Mouse (Mus musculus): ENCODE measurements around the gene Frmd3.
A peak's percentile ranks its signal among the peaks of the same experiment; 100 is the strongest.
"Not testable (repeated sequence)": the region's sequence is repeated elsewhere in the genome, so short reads cannot be mapped to it uniquely, and the experiment has no call there.

The Frmd3 gene

DNA sequence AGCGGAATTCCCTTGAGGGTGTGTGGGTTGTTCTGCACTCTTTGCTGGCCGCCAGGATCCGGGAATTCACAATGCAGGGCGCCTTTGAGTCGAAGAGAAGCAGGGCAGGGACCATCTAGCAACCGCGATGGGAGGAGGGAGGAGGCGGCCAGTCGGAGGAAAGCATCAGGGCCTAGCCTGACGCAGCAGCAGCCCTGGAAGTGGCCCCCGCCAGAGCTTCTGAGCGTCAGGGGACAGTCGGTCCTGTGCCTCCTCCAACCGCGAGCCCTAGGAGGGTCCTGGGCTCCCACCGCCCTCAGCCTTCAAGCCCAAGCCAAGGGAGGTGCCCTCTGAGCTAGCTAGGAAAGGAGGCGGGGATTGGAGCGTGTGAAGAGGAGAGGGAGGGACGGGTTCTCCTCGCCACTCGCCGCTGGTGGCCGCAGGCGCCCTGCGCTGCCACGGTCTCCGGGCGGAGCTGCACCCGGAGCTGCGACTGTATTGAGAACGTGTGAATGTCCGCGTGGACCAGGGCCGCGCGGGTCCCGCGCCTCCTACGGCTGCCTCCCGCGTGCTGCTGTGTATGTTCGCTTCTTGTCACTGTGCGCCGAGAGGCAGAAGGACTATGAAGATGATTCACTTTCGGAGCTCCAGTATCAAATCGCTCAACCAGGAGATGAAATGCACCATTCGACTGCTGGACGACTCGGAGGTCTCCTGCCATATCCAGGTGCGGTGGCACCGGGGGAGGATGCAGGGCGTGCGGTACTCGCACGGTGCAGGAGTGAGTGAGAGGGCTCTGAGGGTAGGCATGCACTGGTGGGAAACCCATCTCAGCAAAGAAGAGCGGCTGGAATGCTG is at the start of gene Frmd3:
TSS of gene Frmd3 (plus strand) at position 232 of the 837 bp plus-strand sequence.
- DNase-seq (ENCODE audit: low spot score), result peak; percentile 53

DNA sequence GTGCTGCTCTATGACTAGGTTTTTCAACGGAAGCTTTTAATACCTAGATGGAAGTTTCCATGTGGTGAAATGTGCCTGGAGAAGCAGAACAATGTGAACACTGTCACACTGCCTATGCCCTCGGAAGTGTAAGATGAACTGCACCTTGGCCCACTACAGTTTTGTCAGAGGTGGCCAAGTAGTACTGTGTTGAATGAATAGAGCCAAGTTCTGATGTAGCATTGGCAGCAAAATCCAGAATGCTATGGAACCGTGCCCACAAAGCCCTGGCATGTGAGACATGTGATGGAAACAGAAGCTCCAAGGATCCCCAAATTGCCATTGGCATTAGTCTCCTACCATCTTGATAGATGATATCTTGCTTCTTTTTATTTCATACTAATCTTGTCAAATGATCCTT is 32.8 kb upstream of the Frmd3 start:
- no peak for DNase-seq (ENCODE audit: low spot score)

DNA sequence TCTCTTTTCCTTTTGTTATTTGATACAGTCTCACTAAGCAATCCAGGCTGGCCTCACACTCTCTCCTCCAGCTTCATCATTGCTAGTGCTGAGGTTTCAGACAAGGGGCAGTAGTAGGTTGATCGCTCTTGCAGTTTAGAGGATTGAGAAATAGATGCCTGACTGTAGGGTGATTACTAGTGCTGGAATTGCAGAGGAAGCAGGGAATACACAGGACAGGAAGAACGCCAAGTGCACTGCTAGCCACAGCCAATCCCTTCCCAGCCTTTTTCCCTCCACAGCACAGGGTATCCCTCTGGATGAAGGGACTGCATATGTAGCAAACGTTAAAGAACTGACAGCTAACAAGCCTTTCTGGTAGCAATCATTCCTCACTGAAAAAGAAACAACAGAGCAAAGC is 965 bp upstream of the Frmd3 start:
- DNase-seq (ENCODE audit: low spot score), result peak; percentile 2

DNA sequence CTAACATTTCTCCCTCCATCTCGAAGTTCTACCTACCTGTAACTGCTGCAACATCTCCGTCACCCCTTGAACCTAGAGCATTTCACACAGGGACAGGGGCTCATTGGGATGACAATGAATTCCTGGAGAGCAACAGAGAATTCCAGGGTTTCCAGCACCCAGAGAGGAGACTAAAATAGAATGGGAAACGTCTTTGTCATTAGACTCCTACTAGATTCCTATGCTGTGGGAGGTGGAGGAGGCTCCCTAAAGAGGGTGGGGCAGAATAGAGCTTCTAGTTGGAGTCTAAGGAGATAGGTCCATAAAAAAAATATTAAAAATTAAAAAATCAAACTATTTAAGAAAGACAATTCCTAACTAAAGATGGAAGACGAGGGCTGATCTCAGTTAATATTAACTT is 542 bp upstream of the Frmd3 start:
- DNase-seq (ENCODE audit: low spot score), result peak; percentile 4

DNA sequence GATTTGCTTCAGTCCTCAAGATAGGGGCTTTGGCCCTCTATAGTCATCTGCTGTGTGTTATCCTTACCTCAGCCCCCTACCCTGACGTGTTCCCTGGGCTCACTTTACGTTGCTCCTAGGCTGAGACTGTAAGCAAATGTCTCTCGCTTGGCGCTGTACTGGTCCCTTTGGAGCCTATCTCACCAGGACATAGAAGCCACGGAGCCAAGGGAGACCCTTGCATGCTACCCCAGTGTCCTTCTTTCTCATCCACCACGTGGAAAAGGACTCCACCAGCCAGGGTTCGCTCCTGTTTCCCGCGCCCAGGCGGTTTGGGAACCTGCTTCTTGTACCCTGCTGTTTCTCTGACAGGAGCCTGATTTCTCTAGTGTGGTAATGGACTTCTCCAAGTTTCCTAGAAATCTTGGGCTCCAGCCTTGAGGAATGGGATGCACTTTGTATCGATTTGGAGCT is 832 bp downstream of the Frmd3 start:
- DNase-seq (ENCODE audit: low spot score), result no peak

DNA sequence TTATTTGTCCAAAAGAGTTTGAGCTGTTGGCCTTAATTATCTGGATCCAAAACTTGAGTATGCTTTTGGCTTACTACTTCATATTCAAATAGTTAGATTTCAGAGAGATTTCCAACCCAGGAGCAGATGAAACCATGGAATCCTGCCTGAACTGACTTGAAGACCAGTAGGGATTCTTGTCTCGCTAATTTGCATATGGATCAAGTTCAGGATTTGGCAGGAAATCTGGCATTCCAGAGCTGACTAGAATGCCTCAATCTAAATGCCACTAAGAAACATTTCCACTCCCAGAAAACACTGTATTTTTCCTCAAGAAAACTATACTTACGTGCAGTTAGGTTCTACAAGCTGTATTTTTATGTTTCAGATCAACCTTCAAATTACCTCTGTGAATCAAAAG is 6.8 kb downstream of the Frmd3 start:
- DNase-seq (ENCODE audit: low spot score), result no peak

DNA sequence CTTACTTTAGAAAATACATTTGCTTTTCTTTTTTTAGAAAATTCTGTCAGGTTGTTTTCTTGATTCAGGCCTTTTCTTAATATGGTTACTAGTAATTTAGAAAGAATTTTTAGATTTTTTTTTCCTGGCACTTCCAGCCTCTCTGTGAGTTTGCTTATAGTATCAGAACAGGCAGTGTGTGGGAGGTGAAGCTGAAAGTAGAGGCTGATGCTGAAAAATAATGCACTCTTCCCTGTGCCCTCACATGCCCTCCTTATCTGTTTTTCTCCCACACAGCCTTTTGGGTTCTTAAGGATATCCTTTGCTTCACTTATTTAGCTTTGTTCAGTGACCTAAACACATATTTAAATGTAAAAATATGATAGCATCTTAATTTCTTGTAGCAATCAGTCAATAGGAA is 30.0 kb downstream of the Frmd3 start:
- DNase-seq (ENCODE audit: low spot score), result peak; percentile 34

DNA sequence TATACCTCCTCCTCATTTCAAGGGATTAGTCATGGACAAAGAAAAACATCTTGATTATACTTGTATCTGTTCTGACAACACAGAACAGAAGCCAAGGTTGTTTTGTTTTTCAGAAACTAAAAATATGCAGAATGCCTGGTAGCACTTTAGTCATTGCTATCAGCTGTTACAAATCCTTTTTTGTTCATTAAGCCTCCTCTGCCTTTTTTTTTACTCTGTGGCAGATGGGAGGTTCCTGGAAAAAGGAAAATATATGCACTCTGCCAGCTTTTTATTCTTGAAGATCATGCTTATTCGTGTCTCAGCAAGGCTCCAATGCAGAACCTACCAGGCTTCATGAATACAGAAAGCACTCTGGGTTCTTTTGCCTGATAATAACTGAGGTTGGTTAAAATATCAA is 38.5 kb downstream of the Frmd3 start:
- DNase-seq (ENCODE audit: low spot score), result peak; percentile 13

DNA sequence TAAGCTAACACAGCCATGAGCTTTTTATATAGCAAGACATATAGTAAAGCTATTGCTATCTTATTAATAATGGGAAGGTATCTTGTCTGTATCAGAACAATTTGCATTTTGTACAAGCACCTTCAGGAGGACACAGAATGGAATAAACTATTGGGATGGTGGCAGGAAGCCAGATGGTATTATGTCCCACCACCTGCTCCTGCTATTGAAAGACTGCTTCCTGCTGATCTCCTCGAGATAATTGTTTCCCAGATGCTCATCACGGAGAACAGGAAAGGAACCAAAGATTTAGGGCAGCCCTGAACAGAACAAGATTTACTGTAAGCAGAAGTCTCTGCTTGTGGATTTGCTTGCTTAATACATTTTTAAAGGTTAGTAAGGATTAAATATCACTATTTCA is 63.5 kb downstream of the Frmd3 start:
- DNase-seq (ENCODE audit: low spot score), result no peak

DNA sequence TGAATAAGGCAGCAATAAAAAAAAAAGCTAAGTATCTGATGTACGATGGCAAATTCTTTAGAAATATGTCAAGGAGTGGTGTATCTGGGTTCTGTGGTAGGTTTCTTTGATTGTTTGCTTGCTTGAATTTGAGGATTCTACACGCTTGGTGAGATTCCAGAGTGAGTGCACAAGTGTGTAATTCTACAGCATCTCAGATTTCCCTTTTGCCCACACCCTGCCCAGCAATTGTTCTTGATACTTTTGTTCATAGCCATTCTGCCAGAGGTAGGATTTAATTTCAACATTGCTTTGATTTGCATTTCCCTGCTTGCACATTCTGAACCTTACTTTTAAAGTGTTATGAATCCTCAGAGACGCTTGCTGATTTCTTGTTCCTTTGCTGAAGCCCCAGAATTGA is 97.6 kb downstream of the Frmd3 start:
- DNase-seq (ENCODE audit: low spot score), result no peak

DNA sequence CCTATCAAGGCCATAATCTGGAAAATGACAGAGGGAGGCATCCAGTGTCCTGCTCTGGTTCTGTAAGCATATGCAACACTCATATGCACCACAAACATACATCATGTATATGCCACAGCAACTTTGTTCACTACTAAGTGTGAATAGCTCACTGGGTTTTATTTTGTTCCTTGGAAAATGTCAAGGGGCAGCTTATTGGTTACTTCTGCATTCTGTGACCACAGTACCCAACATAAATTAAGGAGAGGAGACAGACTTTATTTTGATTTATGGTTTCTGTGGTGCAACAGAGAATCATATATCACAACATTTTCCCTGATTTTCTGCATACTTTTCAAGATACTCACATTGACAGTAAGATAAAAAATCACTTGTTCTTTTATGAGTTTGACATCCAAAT is 178.3 kb downstream of the Frmd3 start:
- DNase-seq (ENCODE audit: low spot score), result no peak

DNA sequence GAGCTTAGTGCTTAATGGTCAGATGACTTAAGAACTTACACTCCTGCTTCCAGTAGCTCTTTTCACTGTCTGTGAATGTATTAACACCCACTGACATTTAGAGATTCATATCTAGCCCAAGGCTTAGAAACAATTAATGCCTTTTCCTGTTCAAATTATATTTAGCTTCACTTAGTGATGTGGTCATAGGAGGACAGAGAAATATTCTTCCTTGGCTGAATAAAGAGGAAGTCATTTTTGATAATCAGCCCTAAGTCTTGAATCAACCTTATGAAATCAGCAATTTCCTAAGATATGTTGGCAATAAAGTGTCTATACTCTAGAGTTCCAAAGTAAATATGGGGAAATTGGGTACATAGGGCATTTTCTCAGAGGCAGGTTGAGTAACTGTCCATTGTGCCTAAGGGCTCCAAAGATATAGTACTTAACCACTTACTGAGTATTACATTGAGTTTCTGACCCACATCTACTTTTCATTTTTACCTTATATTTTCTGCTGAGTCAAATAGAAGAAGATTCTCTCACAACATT is 188.1 kb downstream of the Frmd3 start:
- no peak for DNase-seq (ENCODE audit: low spot score)

DNA sequence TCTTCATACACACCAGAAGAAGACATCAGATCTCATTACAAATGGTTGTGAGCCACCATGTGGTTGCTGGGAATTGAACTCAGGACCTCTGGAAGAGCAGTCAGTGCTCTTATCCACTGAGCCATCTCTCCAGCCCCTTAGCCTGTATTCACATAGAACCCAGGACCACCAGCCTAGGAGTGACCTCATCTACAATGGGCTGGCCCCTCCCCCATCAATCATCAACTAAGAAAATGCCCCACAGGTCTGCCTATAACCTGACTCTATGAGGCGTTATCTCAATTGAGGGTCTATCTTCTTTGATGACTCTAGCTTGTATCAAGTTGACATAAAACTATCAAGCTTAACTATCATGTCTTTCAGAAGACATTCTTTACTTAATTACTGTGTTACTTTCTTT is 208.5 kb downstream of the Frmd3 start:
- not testable (repeated sequence) for DNase-seq (ENCODE audit: low spot score)

DNA sequence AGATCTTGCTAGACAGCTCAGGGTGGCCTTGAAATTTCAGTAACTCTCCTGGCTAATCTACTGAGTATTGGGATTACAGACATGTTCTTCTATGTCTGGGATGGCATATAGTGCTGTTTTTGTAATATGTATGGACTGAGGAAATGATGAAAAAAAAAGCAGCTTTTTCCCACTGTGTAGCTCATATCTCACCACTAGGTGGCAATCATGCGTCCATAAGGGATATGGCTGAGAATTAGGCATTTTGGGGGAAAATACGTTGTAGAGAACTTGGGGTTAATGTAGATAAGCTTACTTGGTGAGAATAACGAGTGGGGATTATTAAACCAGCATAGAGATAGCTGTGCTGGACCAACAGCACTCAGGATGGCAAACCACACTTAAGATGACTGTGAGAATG is 209.1 kb downstream of the Frmd3 start:
- no peak for DNase-seq (ENCODE audit: low spot score)

DNA sequence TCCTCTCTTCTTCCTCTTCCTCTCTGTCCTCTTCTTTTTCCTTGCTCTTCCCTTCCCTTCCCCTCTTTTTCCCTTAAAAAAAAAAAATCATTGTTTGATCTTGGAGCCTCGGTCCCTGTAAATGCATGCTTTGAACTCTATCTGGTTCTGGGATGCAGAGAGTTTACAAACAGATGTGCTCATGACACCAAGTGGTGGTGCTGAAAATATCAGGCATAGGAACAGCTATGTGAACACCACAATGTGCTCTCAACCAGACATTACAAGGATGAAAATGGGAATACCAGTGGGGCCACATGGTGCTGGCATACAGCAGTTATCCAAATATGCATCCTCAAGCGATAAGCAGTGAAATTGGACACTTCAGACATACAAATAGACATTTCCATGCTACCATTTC is 211.0 kb downstream of the Frmd3 start:
- DNase-seq (ENCODE audit: low spot score), result no peak

DNA sequence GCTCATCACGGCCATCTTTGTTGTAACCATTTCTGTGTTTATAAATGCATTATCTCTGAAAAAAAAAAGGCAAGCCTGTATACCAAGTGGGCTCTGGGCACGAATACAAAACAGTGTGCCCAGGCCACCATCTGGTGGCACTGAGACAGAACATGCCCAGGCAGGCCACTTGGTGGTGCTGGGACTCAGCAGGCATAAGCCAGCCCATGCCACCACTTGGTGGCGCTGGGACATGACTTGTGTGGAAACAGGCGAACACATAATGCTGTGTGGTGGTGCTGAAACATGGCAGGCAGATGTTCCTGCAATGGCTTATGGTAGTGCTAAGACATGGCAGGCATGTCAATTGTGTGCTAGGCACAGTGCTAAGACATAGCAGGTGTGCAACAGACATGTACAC is 217.8 kb downstream of the Frmd3 start:
- no peak for DNase-seq (ENCODE audit: low spot score)

DNA sequence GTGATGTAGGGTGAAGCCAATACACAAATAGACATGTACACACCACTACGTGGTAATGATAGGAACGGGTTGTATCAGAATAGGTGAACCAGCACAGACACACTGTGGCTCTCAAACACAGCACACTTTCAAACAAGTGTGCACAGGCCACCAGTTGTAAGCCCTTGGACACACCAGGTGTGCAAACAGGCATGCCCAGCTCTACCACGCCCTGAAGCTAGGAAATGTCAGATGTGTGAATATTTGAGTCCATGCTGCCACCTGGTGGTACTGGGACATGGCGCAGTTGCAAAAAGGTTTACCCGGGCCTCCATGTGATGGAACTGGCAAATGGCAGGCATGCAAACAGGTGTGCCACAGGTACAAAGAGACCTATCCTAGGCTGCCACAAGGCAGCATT is 218.2 kb downstream of the Frmd3 start:
- DNase-seq (ENCODE audit: low spot score), result peak; percentile 41

DNA sequence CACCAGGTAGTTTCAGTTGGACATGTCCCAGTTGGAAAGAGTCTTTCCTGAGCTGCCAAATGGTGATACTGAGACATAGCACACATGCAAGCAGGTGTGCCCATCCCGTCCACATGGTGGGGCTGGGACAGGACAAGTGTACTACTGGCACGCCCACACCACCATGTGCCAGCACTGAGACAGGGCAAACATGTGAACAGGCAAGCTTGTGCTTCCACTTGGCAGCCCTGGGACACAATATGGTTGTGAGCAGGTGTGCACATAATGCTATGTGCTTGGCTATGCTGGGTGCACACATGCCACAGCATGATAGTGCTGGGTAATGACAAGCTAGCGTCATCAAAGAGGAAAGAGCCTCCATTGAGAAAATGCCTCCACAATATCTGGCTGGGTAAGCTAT is 220.3 kb downstream of the Frmd3 start:
- no peak for DNase-seq (ENCODE audit: low spot score)

DNA sequence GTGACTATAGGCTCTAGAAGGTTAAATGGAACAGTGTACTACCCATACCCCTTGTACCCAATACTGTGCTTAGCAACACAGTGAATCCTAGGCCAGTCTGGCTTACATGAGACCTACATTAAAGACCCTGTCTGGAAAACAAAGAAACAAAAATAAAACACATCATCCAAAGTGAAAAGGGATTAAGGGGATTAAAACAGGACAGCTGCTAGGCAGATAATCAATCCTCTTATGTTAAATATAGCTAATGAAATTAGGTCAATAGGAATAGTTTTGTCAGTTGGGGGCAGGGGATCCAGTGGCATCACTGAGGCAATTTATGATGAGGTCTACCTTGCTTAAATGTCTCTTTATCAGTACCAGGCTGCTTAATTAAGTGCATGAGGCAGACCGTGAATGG is 228.9 kb downstream of the Frmd3 start, which contains the start of gene Kdm4c:
TSS of gene Kdm4c (plus strand) at position 322 of the 400 bp plus-strand sequence.
- no peak for DNase-seq (ENCODE audit: low spot score)

Data from left cerebral cortex, adult 11 months (tissue).